Mouse (Mus musculus) MEL-GATA-1-ER (cell line): Measurements from ENCODE around the gene Tiam2.
A peak's percentile ranks its signal among the peaks of the same experiment; 100 is the strongest.

Source experiments
- DNase-seq: peaks from one replicate; pipeline ENCODE4 v3.0.0-alpha.2; 2012; ENCODE audit warnings: low read depth; ENCODE audit errors: extremely low read depth

The Tiam2 gene

DNA sequence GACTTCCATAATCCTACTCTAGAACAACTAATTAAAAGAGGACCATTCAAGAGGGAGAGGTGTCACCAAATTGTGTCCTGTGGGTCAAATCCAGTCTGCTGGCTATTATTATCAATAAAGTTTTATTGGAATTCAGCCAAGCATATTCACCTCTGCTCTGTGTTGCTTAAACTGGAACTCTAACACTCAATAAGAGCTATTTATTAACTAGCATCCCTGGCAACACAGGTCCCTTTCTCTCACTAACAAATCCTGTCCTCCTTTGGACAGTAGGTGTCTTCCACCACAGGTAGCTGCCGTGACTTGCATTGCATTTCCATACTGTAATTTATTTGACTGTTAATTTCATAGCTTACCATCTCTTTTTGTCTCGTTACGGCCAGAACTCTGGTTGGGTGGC, 169.7 kb downstream of the Tiam2 start:
- no peak for DNase-seq

GRCm38 (mm10) chr17:3498086-3498485, 171.7 kb downstream of the Tiam2 start:
- DNase-seq, result peak; percentile 13

GRCm38 (mm10) chr17:3498580-3498979, 172.2 kb downstream of the Tiam2 start:
- no peak for DNase-seq

GRCm38 (mm10) chr17:3499468-3499867, 173.1 kb downstream of the Tiam2 start:
- DNase-seq, result no peak

DNA sequence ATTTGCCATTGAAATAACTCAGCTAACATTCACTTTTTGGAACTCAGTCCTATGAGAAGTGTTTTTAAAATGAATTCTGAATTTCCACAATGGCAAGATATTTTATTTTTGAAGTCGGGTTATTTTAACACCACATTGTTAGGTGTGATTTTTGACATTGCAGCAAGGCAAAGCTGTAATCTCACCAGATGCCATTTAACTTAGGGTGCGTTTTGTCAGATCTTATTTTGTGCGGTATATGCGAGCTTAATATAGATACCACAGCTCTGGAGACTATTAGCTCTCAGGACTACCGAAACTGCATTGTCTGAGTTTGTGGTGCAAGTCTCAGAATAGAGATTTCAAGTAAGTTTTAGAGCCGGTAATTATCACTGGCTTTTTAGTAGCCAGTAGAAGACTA, 173.7 kb downstream of the Tiam2 start:
- DNase-seq, result no peak

DNA sequence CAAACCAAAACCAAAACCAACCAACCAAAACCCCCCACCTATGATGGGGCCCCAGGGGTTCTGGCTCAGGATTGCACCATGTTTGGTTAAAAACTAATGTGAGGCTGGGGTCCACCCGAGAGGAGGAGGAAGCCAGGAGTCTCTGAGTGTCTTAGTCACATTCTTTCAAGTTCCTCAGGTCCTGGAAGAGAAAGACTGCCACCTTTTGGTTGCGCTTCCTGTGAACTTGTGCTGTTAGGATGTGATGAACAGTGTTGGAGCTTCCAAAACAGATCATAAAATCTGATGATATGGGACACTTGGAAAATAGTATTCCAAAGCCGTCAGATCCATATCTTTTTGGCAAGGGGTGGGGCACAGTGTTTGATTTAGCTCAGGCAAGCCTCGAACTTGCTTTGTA, 174.6 kb downstream of the Tiam2 start:
- DNase-seq, result no peak

DNA sequence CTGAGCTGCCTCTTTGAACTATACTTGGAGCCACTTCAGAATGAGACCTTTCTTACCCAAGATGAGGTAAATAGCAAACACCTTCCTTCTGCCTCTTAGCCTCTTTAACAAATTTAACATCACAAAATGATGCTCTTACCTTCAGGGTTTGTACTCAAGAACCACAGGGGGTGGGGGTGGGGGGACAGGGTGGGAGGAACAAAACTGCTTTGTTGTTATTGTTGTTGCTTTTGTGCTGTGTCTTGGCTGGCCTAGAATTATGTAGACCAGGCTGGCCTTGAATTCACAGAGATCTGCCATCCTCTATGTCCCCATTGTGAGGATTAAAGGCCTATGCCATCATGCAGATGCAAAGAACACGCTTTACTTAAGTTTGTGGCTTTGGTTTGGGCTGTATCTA, 179.3 kb downstream of the Tiam2 start:
- no peak for DNase-seq

DNA sequence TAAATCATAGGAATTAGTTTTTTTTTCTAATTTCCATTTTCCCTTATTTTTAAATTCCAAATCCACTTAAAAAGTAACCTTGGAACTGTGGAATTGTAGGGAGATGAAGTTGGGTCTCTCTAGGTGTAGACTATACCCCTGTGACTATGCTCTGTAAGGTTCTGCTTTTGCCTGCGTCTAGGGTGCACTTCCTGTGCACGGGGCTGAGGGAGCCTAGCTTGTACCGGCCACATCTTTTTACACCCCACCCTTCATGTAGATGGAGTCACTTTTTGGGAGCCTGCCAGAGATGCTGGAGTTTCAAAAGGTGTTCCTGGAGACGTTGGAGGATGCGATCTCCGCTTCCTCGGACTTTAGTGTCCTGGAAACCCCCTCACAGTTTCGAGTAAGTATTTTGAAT, 180.1 kb downstream of the Tiam2 start:
- no peak for DNase-seq

- peak; percentile 30 for DNase-seq
These were observed 183.5 kb downstream of the Tiam2 start for GRCm38 (mm10) chr17:3509841-3510240.

DNA sequence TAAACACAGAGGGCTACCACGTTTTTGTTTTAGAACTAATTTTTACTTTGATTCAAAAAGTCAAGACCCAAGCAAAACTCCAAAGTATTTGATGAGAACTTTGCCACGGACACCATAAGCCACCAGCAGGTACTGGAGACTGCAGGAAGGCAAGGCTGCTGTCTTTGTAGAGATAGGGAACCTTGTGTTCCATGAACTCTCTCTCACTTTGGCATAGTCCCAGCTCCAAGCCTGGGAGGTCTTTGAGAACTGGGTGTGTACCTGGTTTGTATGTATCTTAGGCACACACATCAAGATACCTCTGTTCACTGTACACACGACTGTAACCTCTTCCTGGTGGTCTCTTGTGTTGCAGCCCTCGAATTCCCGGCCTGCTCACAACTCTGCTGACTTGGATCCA, 187.9 kb downstream of the Tiam2 start:
- no peak for DNase-seq

DNA sequence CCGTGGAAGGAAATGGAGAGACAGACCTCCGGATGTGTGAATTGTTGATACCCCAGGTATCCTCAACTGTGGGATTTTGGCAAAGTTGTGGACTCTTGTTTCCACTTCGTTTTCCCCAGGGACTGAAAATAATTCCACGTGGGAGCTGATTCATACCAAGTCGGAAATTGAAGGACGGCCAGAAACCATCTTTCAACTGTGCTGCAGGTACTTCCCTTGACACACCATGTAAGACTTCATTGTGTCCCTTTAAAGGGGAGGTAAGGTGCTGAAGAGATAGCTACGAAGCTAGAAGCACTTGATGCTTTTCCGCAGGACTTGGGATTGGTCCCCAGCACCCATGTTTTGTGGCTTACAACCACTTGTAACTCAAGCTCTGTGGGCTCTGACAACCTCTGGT, 189.5 kb downstream of the Tiam2 start:
- no peak for DNase-seq

- no peak for DNase-seq
These were observed 190.0 kb downstream of the Tiam2 start for GRCm38 (mm10) chr17:3516406-3516805.

- DNase-seq, result no peak
These were observed 194.0 kb downstream of the Tiam2 start for GRCm38 (mm10) chr17:3520344-3520743.

DNA sequence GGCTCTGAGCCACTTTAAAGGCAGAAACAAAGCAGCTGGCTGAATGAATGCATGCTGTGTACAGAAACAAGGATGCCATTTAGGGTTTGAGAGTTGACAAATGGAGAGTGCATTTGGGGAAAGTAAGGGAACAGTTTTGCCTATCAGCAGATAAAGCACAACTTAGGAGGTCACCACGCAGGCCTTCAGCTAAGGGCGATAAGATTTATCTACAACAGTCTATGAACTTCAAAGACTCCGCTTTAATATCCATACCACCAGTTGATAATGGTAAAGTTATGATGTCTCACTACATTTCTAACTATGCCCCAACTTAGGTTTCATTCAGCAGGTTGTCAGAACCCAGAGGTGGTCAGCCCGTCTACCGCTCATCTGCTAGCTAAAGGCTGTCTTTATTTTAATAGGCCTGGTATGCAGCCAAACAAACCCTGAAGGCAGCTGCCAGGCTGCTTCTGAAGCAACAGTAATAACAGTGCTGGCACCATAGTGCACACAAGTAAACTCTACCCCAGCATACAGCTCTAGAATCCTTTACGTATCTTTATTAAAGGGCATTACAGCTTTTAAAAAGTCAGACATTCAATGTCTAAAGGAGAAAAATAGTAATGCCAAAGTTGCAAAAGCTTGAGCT, 201.6 kb downstream of the Tiam2 start:
- DNase-seq, result no peak

DNA sequence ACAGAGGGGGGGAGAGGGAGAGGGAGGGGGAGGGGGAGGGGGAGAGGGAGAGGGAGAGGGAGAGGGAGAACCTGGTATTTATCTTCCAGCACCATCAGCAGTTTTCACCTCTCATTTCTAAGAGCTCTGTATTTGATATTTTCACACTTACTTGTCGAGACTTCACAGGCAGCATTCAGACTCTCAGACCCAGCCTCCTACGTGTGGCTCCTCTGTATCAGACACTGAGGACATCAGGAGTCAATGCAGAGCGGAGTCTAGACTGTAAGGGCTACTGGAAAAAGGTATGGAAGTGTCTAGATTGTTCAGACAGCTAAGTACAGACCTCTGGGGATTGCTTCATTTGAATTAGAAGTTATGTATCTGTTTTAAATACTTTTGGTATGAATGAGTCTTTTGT, 203.2 kb downstream of the Tiam2 start:
- DNase-seq, result no peak

- no peak for DNase-seq
These were observed 204.2 kb downstream of the Tiam2 start for GRCm38 (mm10) chr17:3530549-3530948.

DNA sequence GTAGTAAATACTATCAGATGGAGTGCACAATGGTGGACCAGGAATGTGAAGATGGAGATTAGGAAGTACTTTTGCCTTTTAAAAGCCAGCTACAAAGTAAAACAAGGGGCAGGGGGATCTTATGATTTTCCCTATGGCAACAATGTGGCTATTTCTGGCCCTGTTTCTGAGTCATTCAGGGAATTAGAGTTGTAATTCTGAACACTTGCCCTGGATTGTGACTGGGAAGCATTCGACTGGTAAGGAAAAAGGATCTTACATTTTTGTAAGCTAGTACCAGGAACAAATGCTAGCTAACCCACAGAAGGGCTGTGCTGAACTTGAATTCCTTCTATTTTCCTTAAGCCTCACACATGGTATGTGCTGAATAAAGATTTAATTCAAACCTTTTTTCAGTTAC, 205.3 kb downstream of the Tiam2 start:
- no peak for DNase-seq

DNA sequence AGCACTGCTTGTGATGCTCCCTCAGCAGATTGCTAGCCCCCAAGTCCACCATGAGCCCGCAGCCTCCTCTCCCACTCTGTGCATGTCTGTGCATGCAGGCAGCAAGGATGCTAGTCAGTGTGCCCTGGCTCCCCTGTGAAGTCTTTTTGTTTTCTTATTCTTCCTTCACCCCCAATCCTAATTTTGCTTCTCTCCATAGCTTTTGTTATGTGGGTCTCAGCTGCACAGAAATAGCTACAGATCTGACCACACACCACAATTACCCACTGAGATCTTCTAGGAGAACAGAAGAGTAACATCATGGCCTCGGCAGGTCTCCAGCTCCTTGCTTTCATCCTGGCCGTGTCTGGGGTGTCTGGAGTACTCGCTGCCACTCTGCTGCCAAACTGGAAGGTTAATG, 205.9 kb downstream of the Tiam2 start, which contains the start of gene Cldn20:
TSS of gene Cldn20 (plus strand) at position 301 of the 400 bp plus-strand sequence.
- DNase-seq, result no peak

DNA sequence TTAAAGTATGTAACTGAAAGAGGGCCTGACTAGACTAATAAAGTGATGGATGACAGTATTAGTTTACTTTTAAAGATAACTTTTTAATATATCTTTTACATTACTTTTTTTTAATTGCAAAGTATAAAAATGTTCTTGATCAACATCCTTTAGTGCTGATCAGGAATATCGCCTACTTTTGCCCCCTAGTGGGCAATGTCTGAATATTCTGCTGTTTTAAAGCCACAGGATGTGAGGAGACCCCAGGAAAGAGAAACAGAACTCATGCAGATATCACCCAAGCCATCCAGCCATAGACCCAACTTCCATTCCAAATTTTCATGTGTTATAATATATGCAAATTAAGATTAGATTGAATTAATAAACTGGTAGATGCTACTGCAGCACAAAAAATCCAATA, 207.1 kb downstream of the Tiam2 start:
- DNase-seq, result no peak

- no peak for DNase-seq
These were observed 213.9 kb downstream of the Tiam2 start for GRCm38 (mm10) chr17:3540304-3540703.

- no peak for DNase-seq
These were observed 214.7 kb downstream of the Tiam2 start for GRCm38 (mm10) chr17:3541033-3541432.

GRCm38 (mm10) chr17:3547725-3548124, 221.4 kb downstream of the Tiam2 start:
- no peak for DNase-seq

GRCm38 (mm10) chr17:3556251-3556650, 229.9 kb downstream of the Tiam2 start:
- DNase-seq, result peak; percentile 9
